Mouse (Mus musculus) embryonic fibroblast, embryonic 13.5 days (primary cell): Measurements from ENCODE around the gene Foxn3.

Experiments used
- CTCF ChIP-seq: IDR thresholded peaks from 2 replicates; pipeline ENCODE4 v1.5.1; 2011; ENCODE audit warnings: mild to moderate bottlenecking, control low read depth, low read length, moderate library complexity, borderline replicate concordance; ENCODE audit not compliant: insufficient read depth
- POLR2A ChIP-seq: IDR thresholded peaks from 2 replicates; pipeline ENCODE4 v1.6.1; 2011; ENCODE audit warnings: low read depth, mild to moderate bottlenecking, control low read depth, low read length, moderate library complexity

DNA sequence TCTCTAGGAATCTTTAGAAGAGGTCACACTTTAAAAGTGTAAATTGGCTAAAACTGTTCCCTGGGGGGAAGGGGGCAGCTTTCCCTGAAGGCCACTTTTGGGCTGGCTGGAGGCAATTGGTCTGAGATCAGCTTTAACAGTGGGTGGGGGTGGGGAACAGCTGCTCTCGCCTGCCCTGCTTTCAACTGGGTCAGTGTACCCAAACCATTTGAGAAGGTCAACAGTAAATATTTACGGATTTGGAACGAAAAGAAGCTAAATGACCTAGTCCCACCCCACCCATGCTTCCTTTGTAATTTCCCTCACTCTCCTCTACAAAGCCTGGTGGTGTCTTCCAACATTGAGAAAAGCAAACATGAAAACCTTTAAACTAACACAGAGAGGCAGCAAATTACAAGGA is 221.2 kb downstream of the Foxn3 start:
- TF ChIP-seq CTCF = no peak
- TF ChIP-seq POLR2A = no peak
